Mouse (Mus musculus) hindbrain, embryonic 11.5 days (tissue): ENCODE results near the gene Raver2. TPM values are rescaled to one million over a fixed set of nuclear protein-coding genes. Genes with fewer than 3 reads are reported as not detected.

Source experiments
- polyA plus RNA-seq: library from polyadenylated mRNA; unstranded; fragments of >200 nt; fragmentation: Nextera tagmentation; extraction: Ambion mirVana; gene quantifications from 2 replicates; pipeline ENCODE4 v1.2.1, GENCODE M21; 2014

The Raver2 gene
- polyA plus RNA-seq, 1 experiment from 2014 or later = 11.2 TPM

Other genes starting within 250 kb of the Raver2 start
- not detected in 2 replicates for gene Gm10577, start 48.3 kb upstream of the Raver2 start, polyA plus RNA-seq
- gene Jak1, start 196.3 kb downstream of the Raver2 start, polyA plus RNA-seq = 62.9 and 68.0 TPM in 2 replicates